Mouse (Mus musculus) lung, postnatal 0 days (tissue): ENCODE data around the gene Itpr2.

Experiments
- CTCF ChIP-seq: IDR thresholded peaks from 2 replicates; pipeline ENCODE4 v1.5.1; 2016; ENCODE audit warnings: antibody characterized with exemption, mild to moderate bottlenecking
- EP300 ChIP-seq: IDR thresholded peaks from 2 replicates; pipeline ENCODE4 v1.6.1; 2016; ENCODE audit warnings: antibody characterized with exemption, mild to moderate bottlenecking, control low read depth

DNA sequence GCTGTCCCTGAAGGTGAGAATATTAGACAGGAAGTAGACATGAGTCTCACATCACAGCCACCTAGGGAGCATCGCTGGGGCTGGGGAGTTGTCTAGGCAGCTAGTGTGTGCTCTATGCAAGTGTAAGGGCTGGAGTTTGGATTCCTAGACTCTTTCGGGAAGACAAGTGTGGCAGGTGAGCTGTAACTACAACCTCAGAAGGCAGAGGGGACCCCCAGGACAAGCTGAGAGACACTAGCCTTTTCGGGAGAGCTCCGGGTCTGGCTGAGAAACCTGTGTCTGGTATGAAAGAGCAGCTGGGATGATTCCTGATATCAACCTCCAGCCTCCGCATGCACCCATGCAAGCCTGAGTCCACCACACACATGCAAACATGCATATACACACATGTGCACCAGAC, 232.7 kb downstream of the Itpr2 start:
- TF ChIP-seq EP300, result no peak
- TF ChIP-seq CTCF, result no peak
